Mouse (Mus musculus): ENCODE measurements at regions not wholly inside any gene's neighbourhood (a gene's known extent, or its start where the extent isn't known, plus 50 kb on each side); places are given as distances from the start of the nearest gene placed in this dataset.

- Histone ChIP-seq H3K27ac (ENCODE audit: low read depth, low read length) (no peak overlapping the region), H3K4me3 (ENCODE audit: low read length) (no peak overlapping the region), H3K36me3 (ENCODE audit: control insufficient read depth, insufficient read depth, low read length) (no peaks in the 10 kb centered on the region), H3K9ac (ENCODE audit: low read depth, low read length) (no peak overlapping the region), H3K4me1 (ENCODE audit: control insufficient read depth, insufficient read depth, low read length) (no peaks in the 10 kb centered on the region; the same call in 1 of the 2 replicates), H3K9me3 (ENCODE audit: control insufficient read depth, low read length) (no peaks in the 10 kb centered on the region), H3K4me2 (replicated peaks; ENCODE audit: low read depth, low read length) (no peak overlapping the region), H3K27me3 (ENCODE audit: control insufficient read depth, insufficient read depth, low read length) (0 out of 2 replicates have a peak, but pooled peaks cover 5% of the 10 kb centered on the region)
- no peak for ATAC-seq (ENCODE audit: low FRiP score, low TSS enrichment)
- WGBS = 89% methylated on average over 5 of the region's 5 CpGs
These were observed 179.5 kb upstream of the Hnrnpa3 start for GRCm38 (mm10) chr2:75479546-75479945.

GRCm38 (mm10) chr2:75481863-75482262 lies 177.2 kb upstream of the Hnrnpa3 start:
- no peaks in the 10 kb centered on the region for H3K36me3 ChIP-seq (ENCODE audit: control insufficient read depth, insufficient read depth, low read length)
- no peak overlapping the region for H3K4me2 ChIP-seq (replicated peaks; ENCODE audit: low read depth, low read length)
- WGBS = 51% methylated on average over 8 of the region's 8 CpGs
- H3K27me3 ChIP-seq (ENCODE audit: control insufficient read depth, insufficient read depth, low read length) = 0 out of 2 replicates have a peak, but pooled peaks cover 5% of the 10 kb centered on the region
- H3K4me1 ChIP-seq (ENCODE audit: control insufficient read depth, insufficient read depth, low read length) = no peaks in the 10 kb centered on the region
- H3K9ac ChIP-seq (ENCODE audit: low read depth, low read length) = no peak overlapping the region
- no peaks in the 10 kb centered on the region for H3K9me3 ChIP-seq (ENCODE audit: control insufficient read depth, low read length)
- ATAC-seq (ENCODE audit: low FRiP score, low TSS enrichment) = no peak
- no peak overlapping the region for H3K27ac ChIP-seq (ENCODE audit: low read depth, low read length)
- no peak overlapping the region for H3K4me3 ChIP-seq (ENCODE audit: low read length)

- 64% methylated on average over 2 of the region's 2 CpGs for WGBS
These were observed 176.6 kb upstream of the Hnrnpa3 start for GRCm38 (mm10) chr2:75482484-75482883.

GRCm38 (mm10) chr2:75484951-75485350 lies 174.1 kb upstream of the Hnrnpa3 start:
- H3K36me3 ChIP-seq (ENCODE audit: control insufficient read depth, insufficient read depth, low read length) = no peaks in the 10 kb centered on the region
- H3K4me1 ChIP-seq (ENCODE audit: control insufficient read depth, insufficient read depth, low read length) = no peaks in the 10 kb centered on the region
- H3K27me3 ChIP-seq (ENCODE audit: control insufficient read depth, insufficient read depth, low read length) = 0 out of 2 replicates have a peak, but pooled peaks cover 5% of the 10 kb centered on the region
- WGBS = 17% methylated on average over 10 of the region's 10 CpGs
- no peak for ATAC-seq (ENCODE audit: low FRiP score, low TSS enrichment)
- H3K4me2 ChIP-seq (replicated peaks; ENCODE audit: low read depth, low read length) = 0 out of 2 replicates have a peak overlapping the region, but pooled peaks have one; percentile 3
- H3K9me3 ChIP-seq (ENCODE audit: control insufficient read depth, low read length) = no peaks in the 10 kb centered on the region
- H3K4me3 ChIP-seq (ENCODE audit: low read length) = no peak overlapping the region
- H3K27ac ChIP-seq (ENCODE audit: low read depth, low read length) = no peak overlapping the region
- H3K9ac ChIP-seq (ENCODE audit: low read depth, low read length) = no peak overlapping the region

More at GRCm38 (mm10) chr2:75482484-75482883, 176.6 kb upstream of the Hnrnpa3 start:
- no peak overlapping the region for H3K4me2 ChIP-seq (replicated peaks; ENCODE audit: low read depth, low read length)
- 0 out of 2 replicates have a peak, but pooled peaks cover 5% of the 10 kb centered on the region for H3K27me3 ChIP-seq (ENCODE audit: control insufficient read depth, insufficient read depth, low read length)
- H3K4me3 ChIP-seq (ENCODE audit: low read length) = no peak overlapping the region
- H3K9me3 ChIP-seq (ENCODE audit: control insufficient read depth, low read length) = no peaks in the 10 kb centered on the region
- H3K4me1 ChIP-seq (ENCODE audit: control insufficient read depth, insufficient read depth, low read length) = no peaks in the 10 kb centered on the region
- H3K27ac ChIP-seq (ENCODE audit: low read depth, low read length) = no peak overlapping the region
- ATAC-seq (ENCODE audit: low FRiP score, low TSS enrichment) = no peak
- no peaks in the 10 kb centered on the region for H3K36me3 ChIP-seq (ENCODE audit: control insufficient read depth, insufficient read depth, low read length)
- no peak overlapping the region for H3K9ac ChIP-seq (ENCODE audit: low read depth, low read length)

GRCm38 (mm10) chr2:75491150-75491549 lies 167.9 kb upstream of the Hnrnpa3 start:
- Histone ChIP-seq H3K4me2 (replicated peaks; ENCODE audit: low read depth, low read length) (no peak overlapping the region), H3K9ac (ENCODE audit: low read depth, low read length) (no peak overlapping the region), H3K36me3 (ENCODE audit: control insufficient read depth, insufficient read depth, low read length) (no peaks in the 10 kb centered on the region), H3K4me1 (ENCODE audit: control insufficient read depth, insufficient read depth, low read length) (peaks cover 6% of the 10 kb centered on the region; the same call in 1 of the 2 replicates), H3K9me3 (ENCODE audit: control insufficient read depth, low read length) (no peaks in the 10 kb centered on the region), H3K27me3 (ENCODE audit: control insufficient read depth, insufficient read depth, low read length) (no peaks in the 10 kb centered on the region), H3K27ac (ENCODE audit: low read depth, low read length) (no peak overlapping the region), H3K4me3 (ENCODE audit: low read length) (no peak overlapping the region)
- 70% methylated on average over 1 of the region's 1 CpGs for WGBS
- ATAC-seq (ENCODE audit: low FRiP score, low TSS enrichment) = no peak

- peaks cover 6% of the 10 kb centered on the region; the same call in 1 of the 2 replicates for H3K4me1 ChIP-seq (ENCODE audit: control insufficient read depth, insufficient read depth, low read length)
- H3K4me2 ChIP-seq (replicated peaks; ENCODE audit: low read depth, low read length) = no peak overlapping the region
- no peak overlapping the region for H3K27ac ChIP-seq (ENCODE audit: low read depth, low read length)
- H3K9ac ChIP-seq (ENCODE audit: low read depth, low read length) = no peak overlapping the region
- no peak for ATAC-seq (ENCODE audit: low FRiP score, low TSS enrichment)
- no peaks in the 10 kb centered on the region for H3K9me3 ChIP-seq (ENCODE audit: control insufficient read depth, low read length)
- H3K27me3 ChIP-seq (ENCODE audit: control insufficient read depth, insufficient read depth, low read length) = no peaks in the 10 kb centered on the region
- WGBS = 21% methylated on average over 3 of the region's 3 CpGs
- no peaks in the 10 kb centered on the region for H3K36me3 ChIP-seq (ENCODE audit: control insufficient read depth, insufficient read depth, low read length)
- H3K4me3 ChIP-seq (ENCODE audit: low read length) = no peak overlapping the region
These were observed 167.1 kb upstream of the Hnrnpa3 start for GRCm38 (mm10) chr2:75491789-75492500.

- Histone ChIP-seq H3K4me3 (ENCODE audit: low read length) (no peak overlapping the region), H3K9me3 (ENCODE audit: control insufficient read depth, low read length) (no peaks in the 10 kb centered on the region), H3K4me2 (replicated peaks; ENCODE audit: low read depth, low read length) (no peak overlapping the region), H3K36me3 (ENCODE audit: control insufficient read depth, insufficient read depth, low read length) (no peaks in the 10 kb centered on the region), H3K9ac (ENCODE audit: low read depth, low read length) (no peak overlapping the region), H3K27ac (ENCODE audit: low read depth, low read length) (no peak overlapping the region), H3K27me3 (ENCODE audit: control insufficient read depth, insufficient read depth, low read length) (no peaks in the 10 kb centered on the region), H3K4me1 (ENCODE audit: control insufficient read depth, insufficient read depth, low read length) (peaks cover 6% of the 10 kb centered on the region; the same call in 1 of the 2 replicates)
- WGBS = 64% methylated on average over 4 of the region's 4 CpGs
- no peak for ATAC-seq (ENCODE audit: low FRiP score, low TSS enrichment)
These were observed 166.6 kb upstream of the Hnrnpa3 start for GRCm38 (mm10) chr2:75492501-75492898.

- H3K27ac ChIP-seq (ENCODE audit: low read depth, low read length) = no peak overlapping the region
- 67% methylated on average over 5 of the region's 5 CpGs for WGBS
- peaks cover 6% of the 10 kb centered on the region; the same call in 1 of the 2 replicates for H3K4me1 ChIP-seq (ENCODE audit: control insufficient read depth, insufficient read depth, low read length)
- H3K36me3 ChIP-seq (ENCODE audit: control insufficient read depth, insufficient read depth, low read length) = no peaks in the 10 kb centered on the region
- no peak overlapping the region for H3K9ac ChIP-seq (ENCODE audit: low read depth, low read length)
- H3K9me3 ChIP-seq (ENCODE audit: control insufficient read depth, low read length) = no peaks in the 10 kb centered on the region
- H3K4me2 ChIP-seq (replicated peaks; ENCODE audit: low read depth, low read length) = no peak overlapping the region
- H3K27me3 ChIP-seq (ENCODE audit: control insufficient read depth, insufficient read depth, low read length) = no peaks in the 10 kb centered on the region
- ATAC-seq (ENCODE audit: low FRiP score, low TSS enrichment) = no peak
- H3K4me3 ChIP-seq (ENCODE audit: low read length) = no peak overlapping the region
These were observed 162.3 kb upstream of the Hnrnpa3 start for GRCm38 (mm10) chr2:75496606-75497240.

GRCm38 (mm10) chr2:75510223-75510622 lies 148.8 kb upstream of the Hnrnpa3 start:
- Histone ChIP-seq H3K4me1 (ENCODE audit: control insufficient read depth, insufficient read depth, low read length) (no peaks in the 10 kb centered on the region), H3K36me3 (ENCODE audit: control insufficient read depth, insufficient read depth, low read length) (no peaks in the 10 kb centered on the region), H3K27me3 (ENCODE audit: control insufficient read depth, insufficient read depth, low read length) (no peaks in the 10 kb centered on the region), H3K9ac (ENCODE audit: low read depth, low read length) (no peak overlapping the region), H3K4me2 (replicated peaks; ENCODE audit: low read depth, low read length) (no peak overlapping the region), H3K27ac (ENCODE audit: low read depth, low read length) (no peak overlapping the region), H3K9me3 (ENCODE audit: control insufficient read depth, low read length) (no peaks in the 10 kb centered on the region), H3K4me3 (ENCODE audit: low read length) (no peak overlapping the region)
- WGBS = 76% methylated on average over 4 of the region's 4 CpGs
- ATAC-seq (ENCODE audit: low FRiP score, low TSS enrichment) = no peak
